Mouse (Mus musculus) embryo, embryonic 10 days (tissue): Measurements from ENCODE around the gene Agbl4.
A peak's percentile ranks its signal among the peaks of the same experiment; 100 is the strongest.
"Not testable (repeated sequence)": the region's sequence is repeated elsewhere in the genome, so short reads cannot be mapped to it uniquely, and the experiment has no call there.

ENCODE experiments used
- DNase-seq: peaks from one replicate; pipeline ENCODE4 v3.0.0-alpha.2; 2015; ENCODE audit warnings: low spot score

The Agbl4 gene

GRCm38 (mm10) chr4:110916565-110916964 lies 519.1 kb downstream of the Agbl4 start:
- DNase-seq = no peak

- DNase-seq = no peak
Measured at GRCm38 (mm10) chr4:110921013-110921412, 523.6 kb downstream of the Agbl4 start.

DNA sequence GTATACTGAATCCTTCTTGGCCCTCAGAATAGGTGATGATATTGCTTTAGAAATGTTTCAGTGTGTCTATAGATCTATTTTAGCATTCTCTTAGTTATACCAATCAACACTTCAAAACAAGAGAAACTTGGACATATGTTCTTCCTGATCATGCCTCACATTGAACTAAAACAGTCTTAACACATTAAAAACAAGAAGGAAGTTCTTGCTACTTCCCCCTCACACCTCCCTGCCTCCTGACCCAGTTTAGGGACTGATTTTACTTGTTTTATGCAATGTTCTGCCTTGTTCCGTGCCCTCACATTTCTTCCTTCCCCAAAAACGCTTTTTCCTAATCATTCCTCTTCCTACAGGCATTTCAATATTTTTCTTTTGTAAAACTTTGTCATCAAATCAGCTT lies 604.2 kb downstream of the Agbl4 start:
- no peak for DNase-seq

- DNase-seq = no peak
Measured at GRCm38 (mm10) chr4:111004719-111005479, 607.4 kb downstream of the Agbl4 start.

DNA sequence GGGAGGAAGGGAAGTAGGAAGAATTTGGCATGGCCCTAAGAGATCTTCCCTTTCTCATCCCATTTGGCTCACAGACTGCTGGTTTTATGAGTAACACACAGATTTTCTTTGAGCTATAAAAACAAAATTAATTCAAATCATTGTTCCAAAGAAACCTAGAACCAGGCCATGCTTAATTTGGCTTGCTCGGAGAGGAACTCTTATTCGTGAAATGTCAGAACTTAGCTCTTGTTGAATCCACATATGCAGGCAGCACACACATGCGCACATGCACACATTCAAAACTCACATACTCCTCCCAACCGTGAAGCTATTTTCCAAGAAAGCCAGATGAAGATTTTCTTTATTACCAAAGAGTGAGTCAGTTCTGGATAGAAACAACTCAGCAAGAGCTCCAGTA lies 621.9 kb downstream of the Agbl4 start:
- DNase-seq = no peak

GRCm38 (mm10) chr4:111067330-111067729 lies 669.9 kb downstream of the Agbl4 start:
- DNase-seq = no peak

DNA sequence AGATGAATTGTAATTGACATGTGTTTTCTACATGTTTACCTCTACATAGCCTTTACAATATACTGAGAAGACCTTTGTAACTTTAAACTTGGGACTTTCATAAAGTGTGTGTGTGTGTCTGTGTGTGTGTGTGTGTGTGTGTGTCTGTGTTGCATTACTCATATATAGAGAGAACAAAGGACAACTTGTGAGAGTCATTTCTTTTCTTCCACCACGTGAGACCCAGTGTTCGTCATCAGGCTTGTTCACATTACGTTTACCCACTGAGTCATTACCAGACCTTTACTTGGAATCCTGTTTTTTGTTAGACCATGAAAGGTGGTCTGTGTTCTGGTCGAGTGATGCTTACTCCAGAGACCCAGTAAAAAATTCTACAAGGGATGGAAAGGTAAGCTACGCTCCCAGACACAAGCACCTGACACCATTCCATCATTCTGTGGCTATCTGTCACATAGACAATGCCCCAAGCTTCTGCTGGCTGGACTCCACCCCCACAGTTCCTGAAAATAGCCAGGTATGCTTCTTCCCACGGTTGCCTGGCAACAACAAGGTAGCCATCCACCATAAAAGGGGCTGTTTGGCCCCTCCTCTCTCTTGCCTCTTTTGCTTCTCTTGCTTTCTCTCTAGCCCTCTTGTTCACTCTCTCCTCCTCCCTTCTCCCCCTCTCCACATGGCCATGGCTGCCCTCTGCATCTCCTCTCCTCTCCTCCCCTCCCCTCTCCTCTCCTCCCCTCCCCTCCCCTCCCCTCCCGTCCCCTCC lies 676.5 kb downstream of the Agbl4 start:
- no peak for DNase-seq

GRCm38 (mm10) chr4:111074701-111075154 lies 677.3 kb downstream of the Agbl4 start:
- DNase-seq = no peak

GRCm38 (mm10) chr4:111077810-111078209 lies 680.3 kb downstream of the Agbl4 start:
- no peak for DNase-seq

GRCm38 (mm10) chr4:111085330-111085729 lies 687.9 kb downstream of the Agbl4 start:
- no peak for DNase-seq

GRCm38 (mm10) chr4:111136217-111137147 lies 739.0 kb downstream of the Agbl4 start:
- peak; percentile 12 for DNase-seq

DNA sequence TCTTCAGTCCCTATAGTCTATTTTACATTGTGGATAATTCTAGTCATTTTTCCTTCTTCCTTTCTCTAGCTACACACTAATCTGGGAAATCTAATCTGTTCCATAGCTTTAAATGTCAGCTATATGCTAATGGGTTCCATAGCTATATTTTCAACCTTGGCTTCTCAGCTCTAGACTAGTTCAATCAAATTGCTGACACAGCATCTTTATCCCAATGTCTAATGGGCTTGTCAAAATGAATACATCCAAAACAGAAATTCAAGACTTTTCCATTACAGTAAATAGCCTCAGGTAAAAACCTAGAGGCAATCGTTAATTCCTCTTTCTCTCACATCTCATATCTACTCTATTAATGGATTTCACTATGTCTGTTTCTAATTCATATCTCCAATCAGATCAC lies 750.3 kb downstream of the Agbl4 start:
- DNase-seq = no peak

GRCm38 (mm10) chr4:111155859-111156258 lies 758.4 kb downstream of the Agbl4 start:
- no peak for DNase-seq

DNA sequence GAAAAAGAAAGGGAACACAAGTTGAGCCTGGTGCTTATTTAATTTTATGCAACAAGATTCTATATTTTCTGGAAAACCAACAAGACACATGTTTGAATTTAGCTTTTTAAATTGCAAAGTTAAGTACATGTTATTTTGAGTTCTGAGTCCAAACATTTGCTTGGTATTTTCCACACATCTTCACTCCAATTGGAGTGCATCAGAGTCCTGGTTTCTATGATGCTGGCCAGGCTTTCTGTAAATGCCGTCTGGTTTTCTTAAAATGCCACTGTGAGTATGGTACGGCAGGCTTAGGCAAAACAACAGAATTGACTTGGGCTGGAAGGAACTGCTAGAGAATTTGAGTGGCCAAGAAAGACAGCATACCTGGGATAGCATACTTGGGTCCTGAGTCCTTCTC lies 784.0 kb downstream of the Agbl4 start:
- DNase-seq = no peak

DNA sequence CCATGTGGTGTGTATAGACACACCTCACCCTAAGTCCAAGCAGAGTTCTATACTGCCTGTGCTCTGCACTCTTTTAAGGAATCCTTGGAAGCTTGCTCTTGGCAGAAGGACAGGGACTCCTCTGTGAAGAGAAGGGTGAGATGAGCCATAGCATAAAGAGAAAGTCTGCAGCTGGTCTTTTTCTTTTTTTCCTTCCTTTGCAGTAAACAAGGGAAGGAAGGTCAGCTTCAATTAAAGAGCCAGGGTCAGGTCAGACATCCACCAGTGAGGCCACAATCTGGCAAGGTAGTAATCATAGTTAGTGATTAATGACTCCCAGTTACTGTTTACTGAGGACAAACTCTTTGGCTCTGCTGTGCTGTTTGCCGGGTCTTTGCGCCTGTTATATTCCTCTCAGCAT lies 802.6 kb downstream of the Agbl4 start:
- DNase-seq = peak; percentile 16

DNA sequence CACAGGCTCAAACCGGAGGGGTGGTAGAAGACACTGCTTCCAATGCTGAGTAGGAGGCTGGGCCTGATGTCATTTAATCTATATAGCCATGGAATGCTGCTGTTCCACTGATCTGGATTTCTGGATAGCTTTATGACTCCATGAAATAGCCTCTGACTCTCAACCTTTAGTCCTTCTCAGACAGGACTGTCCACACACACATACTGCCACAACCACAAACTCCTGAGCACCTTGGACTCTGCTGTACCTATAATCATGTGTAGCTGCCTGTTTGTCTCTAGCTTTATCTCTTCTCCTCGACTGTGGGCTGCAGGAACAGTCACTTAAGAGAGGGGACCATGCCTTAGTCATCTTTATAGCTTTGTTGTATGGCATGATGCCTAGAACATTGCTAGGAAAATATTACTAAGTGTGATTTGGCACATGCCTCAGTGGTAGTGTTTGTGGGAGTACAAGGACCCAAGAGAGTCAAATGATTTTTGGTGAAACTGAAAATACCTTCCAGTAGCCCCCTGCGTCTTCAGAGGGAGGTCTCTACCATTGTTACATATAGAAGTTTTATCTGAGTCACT lies 817.8 kb downstream of the Agbl4 start:
- DNase-seq = no peak

DNA sequence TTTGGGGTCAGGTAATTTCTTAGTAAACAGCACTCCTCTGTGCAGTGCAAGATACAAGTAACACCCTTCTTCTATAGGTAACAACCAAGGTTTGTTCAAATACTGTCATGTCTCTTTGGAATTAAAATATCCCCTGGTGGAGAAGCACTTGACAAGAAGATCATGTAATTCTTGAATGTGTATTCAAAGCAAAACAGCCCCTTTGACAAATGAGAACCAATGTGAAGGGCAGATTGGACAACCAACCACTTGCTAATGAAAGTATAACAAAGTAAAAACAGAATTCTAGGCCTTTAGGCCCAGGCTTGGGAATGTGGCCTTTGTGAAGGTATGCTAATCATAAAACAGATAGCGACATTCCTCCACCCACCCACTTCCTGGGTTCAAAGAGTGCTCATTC lies 821.6 kb downstream of the Agbl4 start:
- DNase-seq = not testable (repeated sequence)

DNA sequence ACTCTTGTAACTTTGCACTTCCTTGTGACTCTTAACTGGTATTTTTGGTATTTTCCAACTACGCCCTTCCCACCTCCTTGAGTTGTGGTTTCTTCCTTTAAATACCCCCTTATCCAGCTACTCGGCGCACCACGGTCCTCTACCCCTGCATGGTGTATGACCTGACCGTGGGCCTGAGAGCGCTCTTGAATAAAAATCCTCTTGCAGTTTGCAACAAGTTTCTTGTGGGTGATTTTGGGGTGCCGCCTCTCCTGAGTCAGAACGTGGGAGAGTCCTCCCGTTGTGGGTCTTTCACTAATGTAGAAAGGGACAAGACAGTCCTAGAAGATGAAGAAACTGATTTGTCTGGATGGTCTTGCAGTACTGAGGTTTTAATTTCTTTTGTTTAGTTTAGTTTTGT lies 822.1 kb downstream of the Agbl4 start:
- DNase-seq = not testable (repeated sequence)

- DNase-seq = no peak
Measured at GRCm38 (mm10) chr4:111233849-111234248, 836.4 kb downstream of the Agbl4 start.

DNA sequence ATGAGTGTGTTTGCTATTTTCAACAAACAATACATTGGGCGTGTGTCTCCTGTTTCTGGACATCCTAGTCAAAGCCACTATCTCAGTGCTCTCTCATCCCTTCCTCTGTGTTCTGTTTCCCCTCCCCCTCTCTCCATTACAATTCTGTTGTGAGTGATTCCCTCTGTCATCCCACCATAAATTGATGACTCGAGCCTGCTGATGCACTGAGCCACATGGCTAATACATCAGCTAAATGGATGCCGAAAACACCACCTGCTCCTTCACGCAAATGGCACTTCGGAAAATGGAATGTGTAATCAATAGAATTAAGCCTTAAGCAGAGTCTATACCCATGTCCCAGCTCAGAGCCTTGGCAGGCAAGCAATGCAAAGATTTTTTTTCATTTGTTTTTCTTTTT lies 854.5 kb downstream of the Agbl4 start:
- DNase-seq = peak; percentile 36

- peak; percentile 5 for DNase-seq
Measured at GRCm38 (mm10) chr4:111255499-111255898, 858.0 kb downstream of the Agbl4 start.

DNA sequence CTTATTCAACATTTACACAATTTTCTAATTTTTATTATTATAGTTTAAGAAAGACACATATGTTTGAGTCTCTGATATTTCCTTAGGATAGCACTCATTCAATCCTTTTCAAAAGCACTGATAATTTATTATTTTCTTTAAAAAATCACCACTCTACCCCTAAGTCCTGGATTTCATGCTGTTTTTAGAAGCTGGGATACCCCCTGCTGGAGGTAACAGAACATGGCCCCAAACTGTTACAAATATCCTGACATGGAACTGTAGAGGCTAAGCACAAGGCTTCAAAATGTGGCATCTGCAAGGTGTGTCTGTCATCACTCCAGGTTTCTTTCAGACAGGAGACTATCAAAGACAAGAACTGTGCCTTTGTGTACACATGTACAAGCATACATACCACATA lies 859.5 kb downstream of the Agbl4 start:
- DNase-seq = no peak
